Mouse (Mus musculus) neural tube, embryonic 10.5 days (tissue): Measurements from ENCODE around the gene Gm20696.
A peak's percentile ranks its signal among the peaks of the same experiment; 100 is the strongest.

Source experiments
- DNase-seq: peaks from one replicate; pipeline ENCODE4 v3.0.0-alpha.2; 2017; ENCODE audit warnings: low spot score; ENCODE audit errors: extremely low spot score

Gm20696 gene

GRCm38 (mm10) chr6:99625306-99625705 lies 41.3 kb downstream of the Gm20696 start:
- no peak for DNase-seq

- no peak for DNase-seq
Measured at GRCm38 (mm10) chr6:99624542-99624941, 42.1 kb downstream of the Gm20696 start.

DNA sequence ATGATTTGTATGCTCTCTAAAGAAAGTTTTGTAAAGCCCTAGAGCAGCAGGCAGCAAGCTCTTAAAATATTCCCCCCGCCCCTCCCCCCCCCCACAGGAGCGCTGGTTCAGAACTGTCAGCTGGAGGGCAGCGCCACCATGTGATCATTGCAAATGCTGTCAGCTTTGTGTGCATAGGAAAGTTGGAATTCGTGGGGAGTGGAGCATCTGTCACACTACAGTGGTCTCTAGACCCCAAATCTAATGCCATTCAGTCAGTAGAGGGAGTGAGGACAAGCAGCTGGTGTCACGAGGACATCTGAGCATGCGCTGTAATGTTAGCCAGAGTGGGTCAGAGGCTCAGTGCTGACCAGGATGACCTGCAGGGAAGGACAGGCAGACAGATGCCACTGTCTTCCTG lies 43.0 kb downstream of the Gm20696 start:
- peak; percentile 49 for DNase-seq

DNA sequence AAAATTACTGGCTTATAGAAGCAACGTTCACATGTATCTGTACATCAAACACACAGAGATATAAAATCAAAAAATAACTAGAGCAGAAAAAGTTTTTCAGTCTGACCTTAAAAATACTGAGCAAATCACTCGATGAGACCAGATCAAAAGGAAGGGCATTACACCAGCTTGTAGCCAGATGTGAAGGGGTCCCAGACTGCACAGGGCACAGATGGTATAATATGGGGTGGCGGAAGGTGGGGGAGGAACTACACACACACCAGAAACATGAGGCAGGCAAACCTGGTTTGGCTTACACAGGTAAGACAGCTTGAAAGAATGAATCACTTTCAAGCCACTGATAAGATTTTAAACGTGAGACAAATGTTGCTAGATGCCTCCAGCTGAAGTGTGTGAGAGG lies 45.4 kb downstream of the Gm20696 start:
- DNase-seq: no peak

GRCm38 (mm10) chr6:99620471-99620870 lies 46.1 kb downstream of the Gm20696 start:
- no peak for DNase-seq

DNA sequence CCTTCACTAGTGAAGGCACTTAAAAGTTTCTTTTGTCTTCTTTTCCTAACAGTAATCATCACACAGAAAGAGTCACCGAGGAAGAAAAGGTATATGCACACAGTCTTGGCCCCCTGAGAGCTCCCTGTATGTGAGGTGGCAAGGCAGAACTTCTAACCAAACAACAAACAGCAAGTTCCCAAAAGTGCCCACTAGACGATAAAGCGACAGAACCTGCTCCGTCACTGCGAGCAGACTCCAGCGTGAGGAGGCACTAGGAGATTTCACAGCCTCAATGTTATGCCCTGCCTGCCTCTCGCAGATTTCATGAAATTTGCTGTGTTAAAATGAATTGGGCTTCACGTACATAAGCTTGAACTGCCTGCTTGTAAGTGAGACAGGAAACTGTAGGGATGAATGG lies 46.6 kb downstream of the Gm20696 start:
- DNase-seq: no peak

DNA sequence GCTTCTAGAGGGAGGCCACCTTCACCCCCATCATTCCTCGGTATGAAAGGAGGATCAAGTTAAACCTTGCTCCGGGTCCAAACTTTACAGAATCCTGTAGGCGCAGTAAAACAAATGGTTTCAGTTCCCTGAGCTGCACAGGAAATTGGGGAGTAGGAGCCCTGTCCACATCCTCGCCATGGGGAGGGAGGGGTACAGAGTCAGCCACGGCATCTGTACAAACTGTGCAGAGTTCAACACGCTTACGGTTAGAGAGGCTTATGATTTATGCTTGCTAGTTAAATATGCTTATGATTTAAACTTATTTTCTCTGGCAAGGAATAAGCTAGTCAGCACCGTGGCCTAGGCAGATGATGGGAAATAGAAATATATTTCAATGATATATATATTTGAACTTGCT lies 47.1 kb downstream of the Gm20696 start:
- DNase-seq: no peak

DNA sequence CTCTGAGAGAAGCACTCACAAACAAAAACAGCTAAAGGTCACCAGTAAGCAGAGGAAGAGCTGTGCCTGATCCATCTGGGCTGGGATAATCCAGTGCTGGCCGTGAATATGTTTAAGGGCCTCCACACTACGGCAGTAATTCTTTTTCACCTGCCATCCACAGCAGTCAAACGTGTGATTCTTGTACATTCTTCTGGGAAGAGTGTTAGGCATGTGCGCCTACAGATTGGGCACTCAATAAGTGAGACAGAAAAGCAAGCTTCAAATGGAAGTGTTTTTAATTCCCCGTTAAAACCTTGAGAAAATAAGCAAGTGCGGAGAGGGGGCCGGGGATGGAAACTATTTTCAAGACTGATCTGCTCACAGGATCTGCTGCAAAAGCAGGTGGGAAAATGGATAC lies 48.7 kb downstream of the Gm20696 start:
- DNase-seq: no peak

DNA sequence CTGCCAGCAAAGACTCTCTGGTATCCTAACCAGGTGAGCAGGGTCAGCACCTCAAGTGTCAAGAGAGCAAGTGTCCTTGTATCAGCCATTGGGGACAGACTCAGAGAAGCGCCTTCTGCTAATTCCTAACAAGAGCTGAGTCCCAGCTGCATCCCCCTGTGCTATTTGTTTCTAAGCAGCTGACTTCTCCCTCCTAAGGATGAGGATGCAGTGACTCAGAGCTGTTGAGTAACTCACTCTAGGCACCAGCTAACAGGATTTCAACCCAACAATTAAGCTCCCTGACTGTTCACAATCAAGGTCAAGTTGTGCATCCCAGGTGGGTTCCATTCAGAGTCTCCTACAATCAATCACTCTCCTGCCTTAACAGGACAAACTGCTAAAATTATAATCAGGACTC lies 49.2 kb downstream of the Gm20696 start:
- DNase-seq: no peak

DNA sequence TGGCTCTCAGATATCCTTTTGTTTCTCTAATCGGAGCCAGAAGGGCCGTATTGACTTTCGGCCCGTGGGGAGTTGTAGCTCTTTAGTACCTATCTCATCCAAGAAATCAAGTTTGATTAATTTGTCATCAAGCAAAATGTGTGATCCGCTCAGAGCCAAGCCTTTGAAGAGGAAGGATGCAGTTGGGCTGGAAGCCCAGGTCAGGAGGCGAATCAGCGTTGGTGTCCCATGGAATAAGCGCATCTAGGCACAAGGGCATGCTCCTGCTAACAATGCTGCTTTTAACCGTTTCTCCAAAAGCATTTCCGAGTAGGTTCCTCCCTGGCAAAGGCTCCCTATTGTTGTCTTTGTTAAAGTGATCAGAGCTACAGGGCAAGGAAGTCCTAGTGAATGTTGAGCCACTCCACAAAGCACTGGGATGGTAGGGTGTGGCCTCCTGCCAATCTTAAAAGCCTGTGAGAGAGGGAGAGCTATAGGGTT lies 51.3 kb downstream of the Gm20696 start:
- DNase-seq: no peak

DNA sequence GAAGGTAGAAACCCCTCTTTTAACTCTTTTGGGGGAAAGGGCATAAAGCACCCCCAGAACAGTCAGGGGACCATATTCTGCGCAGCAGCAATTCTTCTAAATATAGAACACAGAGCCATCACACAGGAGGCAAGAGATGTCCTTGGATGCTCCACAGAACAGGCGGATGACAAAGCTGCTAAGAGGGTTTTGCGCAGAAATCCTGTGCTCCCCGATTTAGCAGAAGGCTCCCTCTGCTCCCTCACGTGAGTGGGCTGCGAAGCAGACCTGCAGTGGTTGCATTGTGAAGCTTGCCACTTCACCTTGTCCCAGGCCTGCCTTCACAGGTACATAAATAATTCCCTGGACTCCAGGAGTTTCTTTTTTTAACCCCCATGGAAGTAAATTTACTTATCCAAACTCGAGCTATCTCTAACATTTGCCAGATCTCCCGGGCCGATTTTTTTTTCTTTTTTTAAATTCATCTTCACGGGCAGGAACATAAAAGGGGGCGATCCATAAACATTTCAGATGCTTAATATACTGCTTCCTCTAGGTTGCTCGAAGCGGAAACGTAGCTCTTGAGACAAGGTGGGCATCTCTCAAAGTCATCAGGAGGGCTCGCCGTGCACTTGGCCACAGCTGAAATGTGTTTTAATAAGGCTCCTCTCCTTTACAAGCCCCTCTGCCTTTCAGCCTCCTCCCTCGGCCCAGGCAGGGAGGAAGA lies 51.9 kb downstream of the Gm20696 start:
- DNase-seq: no peak

DNA sequence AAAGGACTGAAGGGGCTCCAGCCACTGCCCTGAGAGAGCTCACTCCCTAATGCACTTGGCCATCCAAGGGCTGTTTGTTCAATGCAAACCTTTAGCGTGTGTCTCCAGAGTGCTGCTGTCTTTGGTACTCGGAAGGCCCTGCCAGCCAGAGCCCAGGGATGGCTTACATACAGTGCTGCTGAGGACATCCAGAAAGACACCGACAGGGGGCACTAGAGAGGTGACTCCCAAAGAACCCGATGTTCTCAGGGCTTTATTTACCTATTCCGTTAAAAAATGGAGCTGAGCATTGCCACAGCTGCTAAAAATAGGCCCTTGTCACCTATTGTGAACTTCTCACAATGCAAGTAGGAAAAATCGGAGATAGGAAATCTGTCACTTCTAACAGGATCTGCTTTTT lies 54.7 kb downstream of the Gm20696 start:
- no peak for DNase-seq

GRCm38 (mm10) chr6:99610454-99611427 lies 55.9 kb downstream of the Gm20696 start:
- no peak for DNase-seq

DNA sequence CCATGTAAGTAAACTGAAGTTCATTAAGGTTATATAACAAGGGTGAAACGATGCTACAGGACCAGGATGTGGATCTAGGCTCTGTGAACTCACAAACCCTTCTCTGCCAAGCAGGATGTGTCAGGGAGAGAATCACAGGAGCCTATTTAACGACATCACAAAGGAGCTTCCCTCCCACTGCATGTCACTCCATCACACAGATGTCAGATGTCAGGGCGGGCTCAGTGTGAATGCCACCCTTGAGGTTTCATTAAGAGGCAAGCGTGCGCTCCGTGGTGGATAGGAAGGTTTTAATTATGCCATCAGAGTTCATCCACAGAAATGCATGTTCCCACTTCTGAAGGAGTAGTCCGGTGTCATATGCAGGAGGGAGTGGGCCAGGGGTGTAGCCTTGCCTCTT lies 60.5 kb downstream of the Gm20696 start:
- DNase-seq: no peak

DNA sequence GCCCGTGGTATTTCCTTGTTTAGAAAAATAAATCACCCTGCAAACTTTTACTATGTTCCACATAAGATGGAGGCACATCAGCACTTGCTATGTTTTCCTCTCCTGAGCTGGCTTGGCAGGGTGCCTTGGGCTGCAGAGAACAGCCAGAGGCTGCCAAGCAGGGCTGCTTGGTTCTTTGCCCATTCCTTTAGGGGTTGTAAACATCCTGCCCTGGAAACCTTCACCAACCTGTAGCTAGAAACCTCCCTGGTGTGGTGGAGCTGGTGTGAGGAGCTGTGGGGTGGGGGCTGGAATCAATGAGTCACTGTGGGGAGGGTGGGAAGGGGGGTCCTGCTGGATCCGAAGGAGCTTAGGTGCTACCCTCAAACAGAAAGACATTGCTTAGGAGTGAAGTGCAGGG lies 61.8 kb downstream of the Gm20696 start:
- DNase-seq: no peak

DNA sequence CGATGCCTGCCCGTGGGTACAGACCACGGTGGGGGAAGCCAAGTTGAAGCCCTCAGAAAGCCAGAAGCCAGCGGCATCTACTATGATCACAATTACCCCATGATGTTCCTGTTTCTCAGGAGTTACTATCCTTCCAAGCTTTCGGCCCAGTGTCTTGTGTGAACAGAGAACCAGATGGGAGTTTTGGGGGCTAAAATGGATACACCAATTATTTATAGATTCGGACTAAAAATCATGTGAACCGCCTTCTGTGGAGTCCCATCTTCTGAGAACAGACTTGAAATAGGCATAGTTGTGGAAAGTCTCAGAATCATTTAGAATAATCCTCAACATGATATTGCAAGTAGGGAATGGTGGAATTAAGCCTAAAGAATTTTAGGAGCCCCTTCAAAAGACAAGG lies 64.2 kb downstream of the Gm20696 start:
- DNase-seq: no peak

GRCm38 (mm10) chr6:99600886-99601285 lies 65.7 kb downstream of the Gm20696 start:
- no peak for DNase-seq

- no peak for DNase-seq
Measured at GRCm38 (mm10) chr6:99600168-99600793, 66.3 kb downstream of the Gm20696 start.

GRCm38 (mm10) chr6:99599651-99600050 lies 66.9 kb downstream of the Gm20696 start:
- DNase-seq: no peak

DNA sequence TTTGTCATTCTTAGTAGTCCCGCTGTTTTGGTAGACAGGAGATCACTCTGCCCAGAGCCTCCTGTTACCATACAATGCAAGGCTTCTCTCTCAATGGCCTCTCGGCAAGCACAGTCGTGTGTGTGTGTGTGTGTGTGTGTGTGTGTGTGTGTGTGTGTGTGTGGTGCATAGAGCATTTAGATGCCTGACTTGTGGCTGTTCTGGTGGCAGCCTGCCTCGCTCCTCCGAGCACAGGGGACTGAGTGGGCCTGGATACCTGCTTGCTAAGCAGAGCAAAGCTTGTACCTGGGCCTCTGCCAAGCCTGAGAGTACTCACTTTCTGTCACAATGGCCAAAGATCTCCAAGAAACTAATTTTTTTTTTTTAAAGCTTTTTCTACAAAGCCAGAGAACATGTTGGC lies 67.4 kb downstream of the Gm20696 start:
- no peak for DNase-seq

- DNase-seq: no peak
Measured at GRCm38 (mm10) chr6:99577040-99577439, 89.6 kb downstream of the Gm20696 start.

- DNase-seq: no peak
Measured at GRCm38 (mm10) chr6:99575633-99576032, 91.0 kb downstream of the Gm20696 start.
